Mouse (Mus musculus) brain, adult 2 months (tissue): Measurements from ENCODE around the gene 2410015M20Rik.
"Not testable (repeated sequence)": the region's sequence is repeated elsewhere in the genome, so short reads cannot be mapped to it uniquely, and the experiment has no call there.

ENCODE experiments used
- DNase-seq: peaks from one replicate; pipeline ENCODE4 v3.0.0; 2011; ENCODE audit warnings: low read depth, low spot score

2410015M20Rik gene

DNA sequence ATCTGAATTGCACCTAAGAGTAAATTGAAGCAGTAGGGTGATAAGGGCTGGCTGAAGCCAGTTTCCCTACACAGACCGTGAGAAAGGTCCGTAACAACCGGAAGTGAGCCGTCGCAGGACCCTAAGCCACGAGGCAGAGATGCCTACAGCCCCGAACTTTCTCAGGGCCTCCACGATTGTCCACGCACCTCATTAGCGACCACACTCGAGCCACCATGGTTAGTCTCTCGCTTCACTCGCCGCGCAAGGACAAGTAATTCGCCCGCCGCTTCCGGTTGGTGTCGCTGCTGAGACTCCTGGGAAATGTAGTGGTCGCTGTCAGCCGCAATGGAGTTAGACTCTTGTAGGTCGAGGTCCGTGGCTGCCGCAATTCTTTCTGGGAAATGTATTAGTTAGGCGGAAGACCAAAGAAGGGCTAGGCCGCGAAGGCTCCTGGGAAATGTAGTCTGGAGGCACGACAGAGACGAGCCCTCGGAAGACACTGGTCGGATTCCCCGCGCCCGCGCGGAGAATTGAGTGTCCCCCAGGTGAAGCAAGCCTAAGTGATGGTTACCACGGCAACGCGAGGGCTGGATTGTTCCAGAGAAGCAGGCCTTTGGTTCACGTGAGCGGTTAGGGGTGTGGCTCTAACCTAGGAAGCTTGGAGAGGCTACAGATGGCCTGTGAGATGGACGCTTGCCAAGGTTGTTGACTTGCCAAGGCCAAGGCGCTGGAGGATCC lies at the start of gene 2410015M20Rik:
Gene 2410015M20Rik, minus strand, starts transcription at position 320 of the 720 bp plus-strand sequence.
- peak; percentile 100 for DNase-seq

DNA sequence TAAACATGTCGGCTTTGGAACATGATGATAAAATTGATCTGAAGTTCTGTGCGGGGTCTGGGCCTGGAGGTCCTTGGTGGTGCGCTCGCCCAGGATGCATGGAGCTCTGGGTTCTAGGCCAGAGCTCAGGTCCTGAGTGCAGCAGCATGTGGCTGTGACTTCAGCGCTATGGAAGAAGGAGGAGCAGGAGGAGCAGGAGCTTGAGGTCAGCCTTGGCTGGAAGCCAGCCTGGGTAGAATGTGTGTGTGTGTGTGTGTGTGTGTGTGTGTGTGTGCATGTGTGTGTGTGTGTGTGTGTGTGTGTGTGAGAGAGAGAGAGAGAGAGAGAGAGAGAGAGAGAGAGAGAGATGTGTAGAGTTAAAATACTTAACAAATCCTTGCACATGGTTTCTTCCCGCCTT lies 46.6 kb upstream of the 2410015M20Rik start:
- DNase-seq, result no peak

DNA sequence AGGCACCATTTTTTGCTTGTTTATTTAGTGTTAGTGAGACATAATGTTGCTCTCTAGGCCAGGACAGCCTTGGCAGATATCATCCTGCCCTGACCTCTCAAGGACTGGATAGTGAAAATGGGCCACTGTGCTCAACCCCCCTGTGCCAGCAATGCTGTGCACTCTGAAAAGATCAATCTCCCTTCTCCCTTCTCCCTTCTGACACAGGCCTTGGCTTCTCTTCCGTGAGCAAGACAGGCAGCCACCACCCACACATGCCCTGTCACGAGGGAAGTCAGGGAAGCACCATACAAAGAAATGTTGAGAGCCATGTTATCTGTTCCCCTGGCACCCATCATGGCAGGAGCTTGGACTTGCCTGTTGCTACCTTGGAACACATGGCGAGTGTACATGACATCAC lies 45.7 kb upstream of the 2410015M20Rik start:
- no peak for DNase-seq

DNA sequence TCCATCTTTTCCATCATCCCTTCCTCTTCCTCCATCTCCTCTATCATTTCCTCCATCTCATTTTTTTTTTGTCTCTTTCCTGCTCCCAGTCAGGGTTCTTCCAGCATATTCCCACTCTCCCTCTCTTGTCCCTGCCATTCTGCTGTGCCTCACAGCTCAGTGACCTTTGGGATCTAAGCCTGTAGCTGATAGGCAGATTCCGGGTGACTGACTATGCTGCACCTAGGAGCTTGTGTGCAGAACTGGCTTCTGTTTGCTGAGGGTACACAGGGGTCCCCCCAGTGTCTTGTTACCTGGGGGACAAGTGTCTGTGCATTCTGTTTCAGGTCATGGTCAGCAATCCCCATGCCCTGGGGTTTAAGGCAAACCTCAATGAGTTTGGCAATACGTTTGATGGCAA lies 45.2 kb upstream of the 2410015M20Rik start:
- DNase-seq, result no peak

DNA sequence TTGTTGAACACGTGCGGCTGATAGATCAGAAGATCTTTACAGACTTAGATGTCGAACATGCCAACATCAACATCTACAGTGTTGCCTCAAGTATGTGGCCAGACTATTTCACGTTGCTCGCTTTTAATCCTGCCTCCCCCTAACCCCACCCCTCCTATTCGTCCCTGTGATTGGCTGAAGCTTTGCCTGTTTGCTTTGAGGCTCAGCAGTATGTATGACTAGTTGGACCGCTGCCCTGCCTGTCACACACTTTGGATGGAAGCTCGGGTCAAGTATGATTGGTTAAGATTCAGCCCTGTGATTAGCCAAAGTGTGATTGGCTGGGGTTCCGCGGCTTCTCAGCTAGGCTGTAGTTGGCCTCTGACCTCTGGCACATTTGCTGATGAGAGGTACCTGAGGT lies 42.2 kb upstream of the 2410015M20Rik start:
- DNase-seq, result no peak

DNA sequence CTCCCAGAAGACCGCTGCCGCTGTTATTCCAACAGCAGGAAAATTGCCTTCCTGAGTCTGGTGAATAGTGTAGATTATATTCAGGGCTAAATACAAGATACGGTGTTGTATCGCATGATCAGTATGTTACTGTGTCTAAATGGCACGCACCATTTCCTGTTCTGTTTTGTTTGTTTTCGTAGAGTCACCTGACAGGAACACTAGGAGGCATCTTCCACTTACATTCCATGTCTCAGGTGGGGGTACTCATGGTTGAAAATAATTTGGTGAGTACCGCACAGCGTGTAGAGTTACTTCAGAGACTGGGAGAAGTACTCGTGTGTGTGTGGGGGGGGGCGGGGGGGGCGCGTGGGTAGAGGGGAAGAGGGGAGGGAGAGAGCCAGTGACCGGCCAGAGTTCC lies 38.0 kb upstream of the 2410015M20Rik start:
- DNase-seq, result no peak

DNA sequence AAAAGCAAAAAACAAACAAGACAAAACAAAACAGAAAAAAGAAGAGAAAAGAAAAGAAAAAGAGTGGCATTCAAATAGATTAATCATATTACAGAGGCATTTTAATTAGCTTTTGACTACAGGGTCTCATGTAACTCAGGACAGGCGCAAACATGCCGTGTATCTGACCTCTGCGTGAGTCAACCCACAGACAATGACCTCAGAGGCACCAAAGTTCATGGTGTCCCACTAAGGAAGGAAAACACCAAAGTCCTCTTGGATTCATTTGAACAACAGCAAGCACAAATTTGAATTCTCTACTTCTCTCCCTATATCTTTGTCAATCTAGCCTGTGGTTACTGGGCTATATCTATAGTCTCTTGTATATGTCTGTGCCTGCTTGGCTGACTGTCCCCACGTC lies 33.7 kb upstream of the 2410015M20Rik start:
- no peak for DNase-seq

DNA sequence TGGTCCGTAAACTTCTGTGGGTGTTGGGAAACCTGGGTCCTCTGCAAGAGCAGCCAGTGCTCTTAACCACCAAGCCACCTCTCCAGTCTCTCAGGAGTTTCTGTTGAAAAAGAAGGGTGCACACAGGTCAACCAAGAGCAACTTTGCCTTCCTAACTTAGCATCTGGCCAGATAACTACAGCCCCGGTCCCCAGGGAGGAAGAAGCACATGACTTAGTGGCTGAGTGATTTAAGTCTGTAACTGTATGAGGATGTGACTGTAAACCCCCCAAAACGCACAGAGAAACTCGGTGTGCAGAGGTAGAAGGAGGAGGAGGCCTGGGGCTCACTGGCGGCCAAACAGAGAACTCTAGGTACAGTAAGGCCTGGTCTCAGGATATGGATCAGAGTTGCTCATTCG lies 24.5 kb upstream of the 2410015M20Rik start:
- no peak for DNase-seq

DNA sequence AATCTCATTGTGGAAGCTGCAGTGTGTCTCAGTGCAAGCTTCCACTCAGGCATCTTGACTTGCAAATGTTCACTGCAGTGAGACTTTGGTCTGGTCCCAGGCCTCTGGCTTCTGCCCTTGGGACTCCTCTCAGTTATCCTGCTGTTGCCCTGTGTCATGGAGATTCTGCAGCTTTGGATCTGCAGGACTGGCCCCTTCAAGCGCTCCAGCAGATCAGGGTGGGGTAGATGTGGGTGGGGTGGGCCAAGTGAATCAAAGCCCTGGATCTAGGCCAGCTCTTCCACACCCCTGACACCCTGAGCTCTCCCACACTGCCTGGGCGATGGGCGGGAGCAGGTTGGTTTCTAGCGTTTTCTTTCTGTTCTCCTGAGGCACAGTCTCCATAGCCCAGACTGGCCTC lies 22.2 kb upstream of the 2410015M20Rik start:
- DNase-seq, result no peak

DNA sequence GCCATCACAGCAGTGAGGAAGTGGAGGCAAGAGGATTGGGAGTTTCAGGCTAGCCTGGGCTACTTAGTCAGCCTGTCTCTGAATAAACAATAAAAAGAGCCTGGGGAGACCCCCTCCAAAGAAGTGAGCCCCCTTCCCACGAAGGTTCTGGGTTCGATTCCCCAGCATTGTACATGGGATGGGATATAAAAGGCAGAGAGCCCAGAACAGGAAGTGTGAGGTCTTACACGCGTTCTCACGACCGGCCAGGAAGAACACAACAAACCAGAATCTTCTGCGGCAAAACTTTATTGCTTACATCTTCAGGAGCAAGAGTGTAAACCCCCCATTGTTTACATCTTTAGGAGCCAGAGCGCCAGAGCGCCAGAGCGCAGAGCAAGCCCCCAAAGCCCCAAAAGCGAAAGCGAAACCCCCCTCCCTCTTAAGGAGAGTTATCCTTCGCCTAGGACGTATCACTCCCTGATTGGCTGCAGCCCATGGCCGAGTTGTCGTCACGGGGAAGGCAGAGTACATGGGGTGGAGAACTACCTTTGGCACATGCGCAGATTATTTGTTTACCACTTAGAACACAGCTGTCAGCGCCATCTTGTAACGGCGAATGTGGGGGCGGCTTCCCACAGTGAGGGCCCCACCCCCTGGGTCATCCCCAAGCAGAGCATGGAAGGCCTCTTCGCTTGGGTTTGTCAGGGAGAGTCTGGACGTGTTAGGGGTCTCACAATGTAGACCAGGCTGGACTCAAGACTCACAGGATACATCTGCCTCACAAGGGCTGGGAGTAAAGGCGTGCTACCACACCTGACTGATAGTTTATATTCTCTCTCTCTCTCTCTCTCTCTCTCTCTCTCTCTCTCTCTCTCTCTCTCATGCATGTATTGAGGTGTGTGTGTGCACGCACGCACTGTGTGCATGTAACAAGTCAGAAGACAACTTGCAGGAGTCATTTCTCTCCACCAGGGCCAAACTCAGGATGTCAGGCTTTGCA lies 20.5 kb upstream of the 2410015M20Rik start:
- DNase-seq, result not testable (repeated sequence)

DNA sequence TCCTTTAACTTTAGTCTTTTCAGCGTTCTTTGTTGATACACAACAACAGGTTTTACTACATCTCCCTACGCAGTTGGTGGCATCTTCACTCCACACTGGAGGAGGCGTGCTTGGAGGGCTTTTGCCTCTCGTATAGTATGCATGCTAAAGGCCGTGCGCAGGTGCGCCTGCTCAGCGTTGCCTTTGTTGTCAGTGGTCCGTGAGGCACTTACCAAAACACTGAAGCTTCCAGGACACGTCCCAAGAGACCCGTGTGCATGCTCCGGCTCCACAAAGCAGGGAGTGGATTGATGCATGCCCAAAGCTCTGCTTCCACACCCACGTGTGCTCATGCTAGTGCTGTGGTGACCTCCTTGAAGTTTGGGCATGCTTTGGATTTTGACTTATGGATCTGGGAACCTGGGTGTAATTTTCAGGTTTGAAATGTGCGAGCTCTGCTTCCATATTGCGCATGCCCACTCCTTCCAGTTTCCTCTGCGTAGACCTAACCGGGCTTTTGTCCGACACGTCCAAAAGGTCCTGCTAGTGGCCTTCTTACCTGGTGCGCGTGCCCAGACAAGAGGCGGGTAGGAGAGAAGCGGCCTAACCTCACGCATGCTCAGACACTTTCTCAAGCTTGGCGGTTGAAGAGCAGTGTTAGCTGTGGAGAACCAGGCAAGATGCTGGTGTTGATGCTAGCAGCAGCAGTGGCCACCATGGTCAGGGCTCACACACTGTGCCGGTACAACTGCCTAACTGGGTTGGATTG lies 18.1 kb upstream of the 2410015M20Rik start, which contains the start of gene Catsperd:
Gene Catsperd, plus strand, starts transcription at position 614 of the 748 bp plus-strand sequence.
- peak; percentile 68 for DNase-seq

DNA sequence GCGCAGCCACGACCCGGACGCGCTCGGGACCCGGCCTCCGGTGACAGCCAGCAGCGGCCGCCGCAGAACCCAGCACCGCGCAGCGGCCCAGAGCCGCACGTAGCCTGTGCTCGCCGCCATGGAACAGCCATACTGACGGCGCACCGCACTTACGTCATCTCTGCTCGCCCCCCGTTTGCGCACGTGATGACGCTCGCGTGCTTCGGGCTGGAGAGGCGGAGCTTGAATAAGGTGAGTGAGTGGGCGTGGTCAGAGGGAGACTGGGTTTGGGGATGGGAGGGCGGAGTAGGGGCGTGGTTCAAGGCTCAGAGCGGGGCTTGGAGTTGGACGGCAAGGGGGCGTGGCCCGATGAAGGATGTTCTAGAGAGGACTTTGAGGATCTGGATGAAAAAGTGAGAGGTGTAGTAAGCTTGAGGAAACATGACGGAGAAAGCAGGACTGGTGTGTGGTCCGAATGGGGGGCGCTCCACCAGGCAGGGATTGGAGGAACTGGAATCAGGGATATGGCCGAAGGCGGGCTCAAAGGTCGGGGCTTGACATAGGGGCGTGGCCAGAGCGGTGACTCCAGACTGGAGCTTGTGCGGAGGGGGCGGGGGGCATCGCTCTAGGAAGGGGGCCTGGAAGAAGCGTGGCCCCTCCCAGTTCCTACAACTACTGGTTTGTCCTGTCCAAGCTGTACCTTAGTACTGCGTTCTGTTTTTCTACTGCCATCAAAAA lies 17.3 kb upstream of the 2410015M20Rik start, which contains the start of gene Lonp1:
Gene Lonp1, minus strand, starts transcription at position 134 of the 717 bp plus-strand sequence.
- DNase-seq, result peak; percentile 99

DNA sequence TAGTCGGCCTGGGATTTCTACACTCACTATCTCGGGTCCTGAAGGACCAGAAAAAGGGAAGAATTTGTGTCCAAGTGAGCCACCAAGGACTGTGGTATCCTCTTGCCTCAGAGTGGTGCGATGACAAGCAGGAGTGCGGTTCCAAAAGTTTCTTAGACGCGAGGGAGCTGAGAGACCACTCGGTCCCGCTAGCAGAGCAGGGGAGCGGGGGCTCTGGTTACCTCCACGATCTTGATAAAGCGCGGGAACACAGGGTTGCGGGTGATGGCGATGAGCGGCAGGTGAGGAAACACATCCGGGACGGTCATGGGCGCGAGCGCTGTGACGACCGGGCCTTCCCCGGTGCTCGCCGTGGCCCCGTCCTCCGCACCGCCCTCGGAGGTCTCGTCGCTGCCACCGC lies 16.7 kb upstream of the 2410015M20Rik start:
- DNase-seq, result no peak

DNA sequence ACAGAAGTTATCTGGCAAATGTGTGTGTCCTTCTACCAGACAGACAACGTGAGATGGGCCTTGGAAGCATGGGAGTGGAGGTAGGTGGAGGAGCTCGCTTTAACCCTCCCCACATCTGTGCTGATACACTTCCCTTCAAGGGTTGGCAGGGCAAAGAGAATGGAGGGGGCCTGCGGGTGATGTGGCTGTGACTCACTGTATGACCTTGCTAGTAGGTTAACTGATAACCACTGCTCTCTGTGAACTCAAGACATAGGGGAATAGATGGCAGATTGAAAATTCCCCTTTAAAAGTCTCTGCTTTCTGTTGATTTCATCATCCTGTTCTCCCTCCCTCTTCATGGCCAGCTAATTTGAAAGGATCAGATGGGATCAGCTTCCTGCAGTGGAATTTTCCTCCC lies 15.9 kb upstream of the 2410015M20Rik start:
- no peak for DNase-seq

DNA sequence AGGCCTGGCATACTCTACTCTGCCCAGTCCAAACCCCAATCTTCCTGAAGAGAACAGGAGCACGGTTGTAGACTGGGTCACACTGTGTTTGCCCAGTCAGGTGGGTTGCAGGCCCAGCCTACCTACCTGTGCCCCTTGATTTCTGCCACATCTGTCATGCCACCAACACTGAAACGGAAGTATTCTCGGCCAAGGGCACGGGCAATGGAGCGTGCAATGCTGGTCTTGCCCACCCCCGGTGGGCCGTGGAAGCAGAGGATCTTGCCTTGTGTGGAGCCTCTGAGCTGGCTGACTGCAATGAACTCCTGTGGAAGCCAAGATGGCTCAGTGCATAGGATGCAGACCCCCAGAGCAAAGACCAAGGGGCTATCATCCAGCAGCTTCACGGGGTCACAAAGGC lies 8.1 kb upstream of the 2410015M20Rik start:
- no peak for DNase-seq

DNA sequence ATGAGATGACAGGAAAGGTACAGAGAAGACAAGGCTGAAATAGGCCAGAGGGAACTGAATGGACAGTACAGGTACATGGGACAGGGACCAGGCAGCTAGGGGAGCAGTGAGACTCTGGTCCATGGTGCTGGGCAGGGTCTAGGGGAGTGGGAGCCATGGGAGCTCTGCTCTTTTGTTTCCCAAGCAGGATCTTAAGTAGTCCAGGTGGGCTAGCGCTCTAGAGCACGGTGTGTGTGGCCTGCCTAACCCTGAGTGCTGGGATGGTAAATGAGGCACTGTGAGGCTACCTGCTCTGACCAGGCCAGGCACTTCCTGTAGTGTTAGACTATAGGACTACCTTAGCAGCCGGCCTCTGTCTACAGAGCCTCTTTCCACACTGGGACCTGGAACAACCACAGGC lies 7.2 kb upstream of the 2410015M20Rik start:
- no peak for DNase-seq

DNA sequence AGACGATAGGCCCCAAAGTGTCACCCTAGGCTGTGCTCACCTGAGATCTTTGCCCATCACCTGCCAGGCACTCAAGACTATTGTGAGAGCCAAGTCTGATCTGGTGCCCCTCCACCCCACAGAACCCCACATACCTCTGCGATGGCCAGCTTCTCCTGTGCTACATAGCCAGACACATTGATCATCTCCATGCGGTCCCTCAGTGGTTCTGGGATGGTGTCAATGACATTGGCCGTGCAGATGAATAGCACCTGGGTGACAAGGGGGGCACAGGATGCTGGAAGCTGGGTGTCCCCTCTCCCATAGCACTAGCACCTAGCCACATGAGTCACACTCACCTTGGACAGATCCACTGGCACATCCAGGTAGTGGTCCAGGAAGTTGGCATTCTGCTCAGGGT lies 6.2 kb upstream of the 2410015M20Rik start:
- no peak for DNase-seq

DNA sequence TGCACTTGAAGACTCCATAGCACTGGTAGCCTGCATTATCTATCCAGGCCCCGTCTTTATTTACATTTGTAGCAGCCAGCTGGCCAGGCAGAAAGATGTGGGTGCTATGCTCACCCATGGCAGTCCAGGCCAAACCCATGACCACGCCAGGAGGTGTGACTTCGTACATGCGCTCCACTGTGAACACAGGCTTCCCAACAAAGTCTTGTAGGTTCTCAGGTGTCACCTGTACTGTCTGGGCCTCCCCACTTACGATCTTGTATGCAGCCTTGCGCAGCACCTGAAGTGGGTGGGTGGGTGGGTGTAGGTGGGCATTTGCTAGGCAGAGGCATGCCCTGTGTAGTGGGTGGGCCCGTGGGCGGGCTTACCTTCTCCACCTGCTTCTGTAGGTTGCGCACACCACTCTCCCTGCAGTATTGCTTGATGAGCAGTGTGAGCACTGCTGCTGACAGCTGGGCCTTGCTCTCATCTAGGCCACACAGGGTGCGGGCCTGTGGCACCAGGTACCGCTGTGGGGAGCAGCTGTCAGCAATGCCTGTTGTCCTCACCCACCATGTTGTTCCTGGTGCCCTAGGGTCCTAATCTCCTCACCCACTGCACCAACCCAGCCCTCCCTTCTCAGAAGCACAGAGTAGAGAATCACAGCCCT lies 5.7 kb upstream of the 2410015M20Rik start:
- DNase-seq, result no peak

DNA sequence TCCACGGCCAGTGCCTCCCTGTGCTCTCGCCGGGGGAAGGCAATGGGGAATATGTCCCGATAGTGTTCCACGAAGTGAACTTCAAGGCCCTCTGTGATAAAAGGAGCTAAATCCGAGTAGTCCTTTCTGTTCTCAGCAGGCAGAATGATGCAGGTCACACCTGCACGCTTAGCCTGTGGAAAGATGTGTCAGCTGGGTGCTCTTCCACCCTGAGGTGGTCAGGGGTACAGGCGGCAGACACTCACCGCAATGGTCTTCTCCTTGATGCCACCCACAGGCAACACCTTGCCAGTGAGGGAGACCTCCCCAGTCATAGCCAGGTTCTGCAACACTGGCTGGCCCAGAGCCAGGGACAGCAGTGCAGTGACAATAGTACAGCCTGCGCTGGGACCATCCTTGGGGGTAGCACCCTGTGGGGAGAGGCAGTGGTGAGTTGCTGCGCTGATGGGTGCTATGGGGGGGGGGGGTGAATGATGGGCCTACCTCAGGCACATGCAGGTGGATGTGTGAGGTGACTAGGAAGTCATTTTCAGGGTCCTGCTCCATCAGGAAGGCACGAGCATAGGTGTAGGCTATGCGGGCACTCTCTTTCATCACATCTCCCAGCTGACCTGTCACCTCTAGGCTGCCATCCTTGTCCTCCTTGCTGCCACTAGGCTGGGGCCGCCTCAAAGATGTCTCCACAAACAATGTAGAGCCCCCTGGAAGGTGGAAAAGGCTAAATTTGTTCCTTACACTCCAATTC lies 5.0 kb upstream of the 2410015M20Rik start:
- DNase-seq, result no peak

DNA sequence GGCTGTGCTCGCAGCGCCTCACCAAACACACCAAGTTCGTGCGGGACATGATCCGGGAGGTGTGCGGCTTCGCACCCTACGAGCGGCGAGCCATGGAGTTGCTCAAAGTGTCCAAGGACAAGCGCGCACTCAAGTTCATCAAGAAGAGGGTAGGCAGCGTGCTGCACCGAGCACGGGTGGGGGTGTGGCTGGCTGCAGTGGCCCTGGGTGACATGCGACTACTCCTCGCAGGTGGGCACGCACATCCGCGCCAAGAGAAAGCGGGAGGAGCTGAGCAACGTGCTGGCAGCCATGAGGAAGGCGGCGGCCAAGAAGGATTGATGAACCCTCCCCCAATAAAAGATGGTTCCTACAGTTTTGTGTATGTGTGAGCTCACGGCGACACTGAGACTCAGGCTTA lies 4.3 kb upstream of the 2410015M20Rik start:
- not testable (repeated sequence) for DNase-seq
